Mouse (Mus musculus) C2C12 (cell line): ENCODE results near the gene Slc29a1.
A peak's percentile ranks its signal among the peaks of the same experiment; 100 is the strongest.

ENCODE experiments used
- CTCF ChIP-seq: IDR thresholded peaks from one replicate; pipeline ENCODE4 v1.5.1; 2011; ENCODE audit not compliant: control insufficient read depth, insufficient read depth, insufficient read length
- FOSL1 ChIP-seq: IDR thresholded peaks from one replicate; pipeline ENCODE4 v1.8.0; 2011; ENCODE audit warnings: mild to moderate bottlenecking, low read length; ENCODE audit not compliant: poor library complexity, insufficient read depth, severe bottlenecking
- MYOG ChIP-seq: IDR thresholded peaks from one replicate; pipeline ENCODE4 v1.6.1; 2011; ENCODE audit not compliant: control insufficient read depth, insufficient read length; ENCODE audit errors: extremely low read depth

DNA sequence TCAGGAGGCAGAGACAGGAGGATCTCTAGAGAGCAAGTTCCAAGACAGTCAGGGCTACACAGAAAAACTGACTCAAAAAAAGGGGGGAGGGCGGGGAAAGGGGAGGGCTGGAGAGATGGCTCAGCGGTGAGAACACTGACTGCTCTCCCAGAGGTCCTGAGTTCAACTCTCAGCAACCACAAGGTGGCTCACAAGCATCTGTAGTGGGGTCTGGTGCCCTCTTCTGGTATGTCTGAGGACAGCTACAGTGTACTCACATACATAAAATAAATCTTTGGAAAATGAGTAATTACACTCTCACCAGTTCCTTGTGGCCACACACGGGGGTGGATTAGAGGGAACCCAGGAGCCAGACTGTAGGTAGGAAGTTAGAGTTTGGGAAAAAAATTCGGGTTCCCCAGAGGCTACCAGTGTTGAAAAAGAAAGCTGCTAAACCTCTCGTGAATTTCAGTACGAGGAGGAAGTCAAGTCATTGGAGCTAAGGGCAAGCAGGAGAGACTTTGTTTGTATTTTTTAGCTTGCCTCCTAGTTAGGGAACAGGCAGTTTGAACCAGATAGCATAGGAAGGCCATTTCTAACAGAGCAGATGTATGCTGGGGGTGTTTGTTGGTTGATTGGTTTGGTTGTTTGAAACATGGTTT, 16.6 kb downstream of the Slc29a1 start:
- peak; percentile 29 for TF ChIP-seq CTCF
- no peak for TF ChIP-seq MYOG
- no peak for TF ChIP-seq FOSL1
